Comparison of ENCODE assay signal across 8 mouse cellular contexts in genomic region chr5:142498964-142499363, GRCm38 (mm10). TPM values are rescaled to one million over a fixed set of nuclear protein-coding genes. Genes with fewer than 3 reads are reported as not detected.
A peak's percentile ranks its signal among the peaks of the same experiment; 100 is the strongest.
DNase-seq lines count a peak whose midpoint lies in the region; ATAC-seq and TF ChIP-seq lines count a peak whose summit lies in the region.

No protein-coding gene starts in this region.

- TF ChIP-seq CTCF in cerebellum, adult 2 months (IDR thresholded peaks at IDR 0.05; ENCODE audit: borderline replicate concordance, insufficient read depth, low read depth, low read length) = peak; percentile 81
- TF ChIP-seq CTCF in left cerebral cortex, adult 2 months (IDR thresholded peaks at IDR 0.05) = peak; percentile 72
- peak; percentile 14; the same call in 1 of the 2 replicates for TF ChIP-seq CTCF in G1E (IDR thresholded peaks at IDR 0.05; ENCODE audit: low read depth, low read length)

- DNase-seq in cerebellum, adult 2 months = peak; percentile 47 to 55
- no peak for DNase-seq in cerebellum, adult 11 months
- DNase-seq in left cerebral cortex, adult 2 months (ENCODE audit: extremely low spot score in 1 of 2, low spot score in 2 of 2) = no peak
- no peak for DNase-seq in left cerebral cortex, adult 11 months (ENCODE audit: low spot score)
- DNase-seq in G1E (ENCODE audit: low spot score) = peak; percentile 17
- DNase-seq in embryonic facial prominence, embryonic 11.5 days (ENCODE audit: low spot score) = peak; percentile 64
- no peak for DNase-seq in spleen, postnatal 36 days (ENCODE audit: low spot score in 2 of 2)

- no peaks in the 10 kb centered on the region for H3K27me3 ChIP-seq in cerebellum, adult 2 months (ENCODE audit: control insufficient read depth, insufficient read depth, low read length)
- peaks cover 48% of the 10 kb centered on the region for H3K27me3 ChIP-seq in G1E (ENCODE audit: insufficient read depth, low read length)
- H3K27me3 ChIP-seq in embryonic facial prominence, embryonic 11.5 days (ENCODE audit: control insufficient read depth, insufficient read depth, low read length) = no peaks in the 10 kb centered on the region

- H3K9me3 ChIP-seq in G1E (replicated peaks) = no peaks in the 10 kb centered on the region
- no peaks in the 10 kb centered on the region for H3K9me3 ChIP-seq in embryonic facial prominence, embryonic 11.5 days (replicated peaks; ENCODE audit: control insufficient read depth, low read length)

- no peak for ATAC-seq in G1E (ENCODE audit: extremely low read depth, insufficient number of reproducible peaks, low FRiP score, poor library complexity, severe bottlenecking)
- no peak for ATAC-seq in embryonic facial prominence, embryonic 11.5 days (replicated peaks; ENCODE audit: insufficient number of reproducible peaks, low FRiP score, low TSS enrichment, low read depth)
- ATAC-seq in megakaryocyte progenitor cell, adult 5-6 weeks (replicated peaks; ENCODE audit: poor library complexity) = peak; percentile 72

- no peak overlapping the region for H3K4me3 ChIP-seq in cerebellum, adult 2 months (replicated peaks; ENCODE audit: insufficient read depth, low read depth, low read length)
- H3K4me3 ChIP-seq in left cerebral cortex, adult 2 months = no peak overlapping the region
- no peak overlapping the region for H3K4me3 ChIP-seq in G1E (ENCODE audit: low read depth, low read length)
- H3K4me3 ChIP-seq in embryonic facial prominence, embryonic 11.5 days (ENCODE audit: low read depth, low read length) = no peak overlapping the region

- WGBS in cerebellum, adult 2 months = 56% methylated on average over 3 of the region's 3 CpGs
- WGBS in embryonic facial prominence, embryonic 11.5 days = 43% methylated on average over 3 of the region's 3 CpGs

- H3K27ac ChIP-seq in cerebellum, adult 2 months (ENCODE audit: insufficient read depth, low read length) = no peak overlapping the region
- H3K27ac ChIP-seq in left cerebral cortex, adult 2 months = no peak overlapping the region
- no peak overlapping the region for H3K27ac ChIP-seq in embryonic facial prominence, embryonic 11.5 days (replicated peaks; ENCODE audit: low read depth, low read length)

- intact Hi-C loops in left cerebral cortex, adult 2 months (cut with DNase I) = loop anchor here (1.0 kb wide), 1 partner anchor 52 kb away; the partner anchor contains the start of gene Radil

- no peaks in the 10 kb centered on the region for H3K36me3 ChIP-seq in G1E (replicated peaks)
- no peaks in the 10 kb centered on the region for H3K36me3 ChIP-seq in embryonic facial prominence, embryonic 11.5 days (replicated peaks; ENCODE audit: control insufficient read depth, insufficient read depth, low read depth, low read length)

- H3K9ac ChIP-seq in embryonic facial prominence, embryonic 11.5 days (replicated peaks; ENCODE audit: low read length) = no peak overlapping the region

- no peak for TF ChIP-seq POLR2A in cerebellum, adult 2 months (IDR thresholded peaks at IDR 0.05; ENCODE audit: borderline replicate concordance, insufficient read depth, low read length)

- peaks cover 19% of the 10 kb centered on the region for H3K4me1 ChIP-seq in cerebellum, adult 2 months (ENCODE audit: control insufficient read depth, insufficient read depth, low read length)
- no peaks in the 10 kb centered on the region for H3K4me1 ChIP-seq in G1E (ENCODE audit: insufficient read depth, low read depth, low read length)
- 0 out of 2 replicates have a peak, but pooled peaks cover 2% of the 10 kb centered on the region for H3K4me1 ChIP-seq in embryonic facial prominence, embryonic 11.5 days (ENCODE audit: control insufficient read depth, insufficient read depth, low read length)

- no peak overlapping the region for H3K4me2 ChIP-seq in embryonic facial prominence, embryonic 11.5 days (ENCODE audit: low read depth, low read length)

RNA-seq across cellular contexts. Expression of gene Papolb, which starts 30.9 kb away (rescaled TPM):
- polyA plus RNA-seq in cerebellum, adult 2 months (2012; rRNA removed) = 0.17 and 0.25 TPM in 2 replicates
- under 1 TPM; 0.77 to 0.96 TPM for total RNA-seq in left cerebral cortex, adult 2 months (2021)
- total RNA-seq in G1E (2014; fragmentation: Nextera tagmentation) (not detected in 2 replicates), G1E (2017) (0.06 and 0.11 TPM in 2 replicates)
- polyA plus RNA-seq in G1E (2012) = not detected in 2 replicates
- polyA plus RNA-seq in embryonic facial prominence, embryonic 11.5 days (2014; fragmentation: Nextera tagmentation; extraction: Ambion mirVana) = 0.21 and 0.26 TPM in 2 replicates
- total RNA-seq in megakaryocyte progenitor cell, adult 5-6 weeks (2015) = not detected in 2 replicates
- total RNA-seq in megakaryocyte progenitor cell, adult 5-6 weeks (2017) = not detected in 2 replicates

RNA-seq across cellular contexts. Expression of gene Ap5z1, which starts 35.2 kb away (rescaled TPM):
- polyA plus RNA-seq in cerebellum, adult 2 months (2012; rRNA removed) = 30.3 and 32.7 TPM in 2 replicates
- total RNA-seq in left cerebral cortex, adult 2 months (2021) = 10 to 100 TPM; 22.2 to 22.6 TPM
- total RNA-seq in G1E (2014; fragmentation: Nextera tagmentation) (14.1 and 14.6 TPM in 2 replicates), G1E (2017) (11.5 and 14.0 TPM in 2 replicates)
- 32.0 and 37.7 TPM in 2 replicates for polyA plus RNA-seq in G1E (2012)
- 5.5 and 8.0 TPM in 2 replicates for polyA plus RNA-seq in embryonic facial prominence, embryonic 11.5 days (2014; fragmentation: Nextera tagmentation; extraction: Ambion mirVana)
- 5.6 and 6.8 TPM in 2 replicates for total RNA-seq in megakaryocyte progenitor cell, adult 5-6 weeks (2015)
- 4.7 and 8.0 TPM in 2 replicates for total RNA-seq in megakaryocyte progenitor cell, adult 5-6 weeks (2017)

RNA-seq across cellular contexts. Expression of gene Radil, which starts 51.9 kb away (rescaled TPM):
- polyA plus RNA-seq in cerebellum, adult 2 months (2012; rRNA removed) = 28.7 and 31.6 TPM in 2 replicates
- 10 to 100 TPM; 19.5 to 20.4 TPM for total RNA-seq in left cerebral cortex, adult 2 months (2021)
- total RNA-seq in G1E (2014; fragmentation: Nextera tagmentation) (not detected in 2 replicates), G1E (2017) (0.38 TPM in 1 of 2 replicates, not detected in the other)
- polyA plus RNA-seq in G1E (2012) = not detected in 2 replicates
- polyA plus RNA-seq in embryonic facial prominence, embryonic 11.5 days (2014; fragmentation: Nextera tagmentation; extraction: Ambion mirVana) = 1.9 and 2.4 TPM in 2 replicates
- total RNA-seq in megakaryocyte progenitor cell, adult 5-6 weeks (2015) = not detected in 2 replicates
- not detected in 2 replicates for total RNA-seq in megakaryocyte progenitor cell, adult 5-6 weeks (2017)

Comparison
In these comparisons a context has a peak if more than half of its experiments do, and no peak if none do; other contexts are left out.
1. DNase-seq: peak in cerebellum, adult 2 months (2 of 2), G1E (single experiment) and embryonic facial prominence, embryonic 11.5 days (single experiment); none in cerebellum, adult 11 months (single experiment), left cerebral cortex, adult 2 months (0 of 2), left cerebral cortex, adult 11 months (single experiment) and spleen, postnatal 36 days (0 of 2).
2. CTCF ChIP-seq: peak in every context shown above with its lines; median percentile 81 in cerebellum, adult 2 months; 72 in left cerebral cortex, adult 2 months; 14 in G1E.
3. RNA of gene Radil, which starts 51.9 kb away (total RNA-seq): 19.5 to 20.4 TPM in left cerebral cortex, adult 2 months; 0.38 TPM in G1E and not detected in megakaryocyte progenitor cell, adult 5-6 weeks; every median in the first group is over 10 times any median in the second.